Mouse (Mus musculus) adrenal gland, postnatal 10 days (tissue): ENCODE measurements at regions not wholly inside any gene's neighbourhood (a gene's known extent, or its start where the extent isn't known, plus 50 kb on each side); places are given as distances from the start of the nearest gene placed in this dataset.

Experiments
- DNase-seq: peaks from one replicate; pipeline ENCODE4 v3.0.0; 2021; ENCODE audit warnings: mixed read lengths

GRCm38 (mm10) chr6:52429204-52429552, 115.9 kb downstream of the Evx1 start:
- DNase-seq = peak; percentile 49

GRCm38 (mm10) chr6:52433234-52433633, 119.9 kb downstream of the Evx1 start:
- DNase-seq = no peak

- DNase-seq = no peak
Observed at GRCm38 (mm10) chr6:52434771-52435170, 121.5 kb downstream of the Evx1 start.

GRCm38 (mm10) chr6:52435358-52435757, 122.1 kb downstream of the Evx1 start:
- DNase-seq = no peak

DNA sequence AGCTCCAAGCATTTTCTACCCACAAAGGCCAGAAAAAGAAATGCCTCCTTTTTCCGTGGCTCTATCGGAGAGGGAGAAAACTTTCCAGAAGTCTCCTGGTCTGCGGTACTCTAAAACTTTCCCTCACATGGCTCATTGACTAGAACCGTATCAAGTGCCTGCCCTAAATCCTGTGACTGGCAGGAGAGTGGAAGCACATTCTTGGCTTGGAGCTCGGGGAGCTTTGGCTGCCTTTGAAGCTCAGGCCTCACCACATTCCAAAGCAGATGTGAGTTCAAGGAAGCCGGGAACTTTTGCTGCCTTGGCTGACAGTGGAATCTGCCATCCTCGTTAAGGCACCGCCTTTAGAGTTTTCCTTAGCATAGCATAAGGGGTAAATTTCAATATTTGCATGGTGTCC, 125.1 kb downstream of the Evx1 start:
- peak; percentile 37 for DNase-seq

DNA sequence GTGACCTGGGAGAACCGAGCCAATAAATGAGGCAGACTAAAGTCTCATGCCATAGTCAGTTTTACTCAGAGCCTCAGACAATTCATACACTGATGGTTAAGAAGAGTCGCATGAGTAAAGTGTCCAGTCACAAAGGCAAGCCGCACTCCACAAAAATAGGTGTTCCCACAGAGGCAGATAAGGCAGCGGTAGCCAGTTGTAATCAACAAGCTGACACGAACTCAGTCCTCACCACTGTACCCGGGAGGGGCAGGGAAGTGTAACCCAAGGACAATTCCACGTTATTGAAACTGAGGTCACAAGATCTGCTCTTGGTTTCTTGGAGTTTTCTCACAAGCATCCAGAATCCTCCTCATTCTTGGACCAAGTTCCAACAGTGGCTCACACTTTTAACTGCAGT, 125.9 kb downstream of the Evx1 start:
- DNase-seq = no peak

DNA sequence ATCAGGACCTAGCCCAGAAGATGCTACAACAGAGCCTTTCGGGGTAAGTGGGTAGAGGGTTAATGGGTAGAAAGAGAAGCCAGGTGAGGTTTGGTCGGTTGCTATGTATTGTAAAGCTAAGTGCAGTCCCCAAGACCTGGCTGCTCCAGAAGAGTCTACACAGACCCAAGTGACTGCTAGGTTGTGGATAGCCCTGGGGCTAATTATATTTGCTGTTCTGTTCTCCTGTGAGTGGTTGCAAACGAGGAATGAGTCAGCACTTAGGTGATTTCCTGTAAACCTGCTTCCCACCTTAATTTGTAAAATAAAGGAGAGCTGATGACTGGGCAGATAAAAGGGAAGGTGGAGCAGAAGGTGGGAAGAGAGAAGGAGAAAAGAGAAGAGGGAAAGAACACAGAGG, 126.9 kb downstream of the Evx1 start:
- no peak for DNase-seq

GRCm38 (mm10) chr6:52443112-52443984, 130.1 kb downstream of the Evx1 start:
- no peak for DNase-seq

- DNase-seq = no peak
Observed at GRCm38 (mm10) chr6:52458828-52459227, 145.5 kb downstream of the Evx1 start.

GRCm38 (mm10) chr6:52461186-52461585, 147.9 kb downstream of the Evx1 start:
- no peak for DNase-seq

GRCm38 (mm10) chr6:52463369-52463768, 150.1 kb downstream of the Evx1 start:
- no peak for DNase-seq

- DNase-seq = no peak
Observed at GRCm38 (mm10) chr6:52464571-52464970, 151.3 kb downstream of the Evx1 start.

- DNase-seq = no peak
Observed at GRCm38 (mm10) chr6:52465834-52466525, 152.7 kb downstream of the Evx1 start.

- DNase-seq = no peak
Observed at GRCm38 (mm10) chr6:52470831-52471230, 157.5 kb downstream of the Evx1 start.

- no peak for DNase-seq
Observed at GRCm38 (mm10) chr6:52471384-52471957, 158.2 kb downstream of the Evx1 start.

GRCm38 (mm10) chr6:52472008-52472407, 158.7 kb downstream of the Evx1 start:
- DNase-seq = no peak

DNA sequence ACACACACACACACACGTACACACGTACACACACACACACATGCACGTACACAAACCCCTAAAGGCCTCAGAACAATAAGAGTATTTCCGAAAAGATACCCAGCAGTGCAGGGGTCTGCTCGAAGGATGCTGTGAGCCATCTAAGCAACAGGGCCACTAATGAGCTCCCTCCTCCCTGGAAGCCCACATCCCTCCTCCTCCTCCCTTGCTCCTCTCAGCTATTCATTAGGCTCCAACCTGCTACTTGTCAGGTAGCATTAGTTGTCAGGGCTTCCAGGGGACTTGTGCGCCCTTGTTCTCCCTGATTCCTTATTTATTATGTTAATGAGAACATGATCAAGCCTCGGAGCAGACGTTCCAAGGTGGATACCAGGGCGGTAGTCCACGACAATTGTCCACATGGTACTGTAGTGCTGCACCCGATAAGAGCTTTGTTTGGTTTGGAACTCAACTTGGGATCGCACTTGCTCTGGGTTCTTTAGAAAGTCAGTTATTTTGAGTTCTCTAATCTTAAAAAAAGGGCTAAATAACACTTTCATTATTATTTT, 159.8 kb downstream of the Evx1 start:
- no peak for DNase-seq

DNA sequence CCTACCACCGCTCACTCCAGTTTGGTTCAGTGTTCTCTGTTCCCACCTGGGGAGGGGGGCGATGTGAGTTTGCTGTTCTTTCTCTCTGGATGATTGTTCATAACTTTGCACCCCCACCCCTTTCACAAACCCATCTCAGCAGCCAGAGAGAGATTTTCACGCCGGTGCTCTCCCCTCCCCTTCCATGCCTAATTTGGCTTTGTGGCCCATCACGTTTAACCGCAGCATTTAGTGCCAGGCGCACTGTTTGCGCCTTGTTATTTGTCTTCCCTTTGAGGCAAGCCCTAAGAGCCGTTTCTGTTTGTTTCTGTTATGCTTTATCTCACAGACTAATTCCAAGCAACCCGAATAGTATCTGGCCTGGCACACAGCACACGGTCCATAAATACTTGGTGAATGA, 160.6 kb downstream of the Evx1 start:
- no peak for DNase-seq

DNA sequence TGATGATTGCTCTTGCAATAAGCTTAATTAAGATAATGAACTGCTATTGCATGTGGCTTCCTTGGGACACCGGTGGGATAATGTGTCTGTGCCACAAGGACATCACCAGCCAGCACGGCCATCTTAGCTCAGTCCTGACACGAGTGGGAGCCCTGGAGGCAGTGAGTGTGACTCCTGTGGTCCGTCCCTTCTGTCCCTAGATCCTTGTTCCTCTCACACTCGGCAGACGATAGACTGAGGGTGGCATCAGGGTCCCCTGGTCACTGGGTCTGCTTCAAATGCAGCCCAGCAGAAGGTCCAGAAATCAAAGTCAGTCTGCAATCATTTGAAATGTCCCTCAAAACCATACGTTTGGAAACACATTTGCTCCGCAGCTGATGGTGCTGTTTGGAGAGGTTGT, 162.4 kb downstream of the Evx1 start:
- DNase-seq = no peak

DNA sequence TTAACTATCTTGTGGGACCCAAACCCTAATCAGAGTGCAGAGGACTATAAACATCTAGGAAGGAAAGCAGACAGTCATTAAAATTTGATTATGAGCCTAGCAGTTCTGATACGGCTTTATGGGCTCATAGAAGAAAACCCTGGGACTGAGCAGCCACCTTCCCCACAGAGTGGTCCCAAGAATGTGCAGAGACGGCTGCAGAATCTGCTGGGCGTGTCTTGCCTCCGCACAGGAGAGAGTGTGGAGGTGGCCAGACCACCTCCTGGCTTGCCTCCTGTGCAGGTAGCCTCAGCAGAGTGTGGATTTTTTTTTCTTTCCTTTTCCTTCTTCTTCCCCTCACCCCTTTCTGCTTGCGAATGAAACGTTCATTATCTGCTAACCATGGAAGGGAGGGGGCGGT, 163.3 kb downstream of the Hibadh start:
- no peak for DNase-seq

- no peak for DNase-seq
Observed at GRCm38 (mm10) chr6:52477380-52477779, 162.8 kb downstream of the Hibadh start.

GRCm38 (mm10) chr6:52478624-52479023, 161.6 kb downstream of the Hibadh start:
- DNase-seq = no peak

DNA sequence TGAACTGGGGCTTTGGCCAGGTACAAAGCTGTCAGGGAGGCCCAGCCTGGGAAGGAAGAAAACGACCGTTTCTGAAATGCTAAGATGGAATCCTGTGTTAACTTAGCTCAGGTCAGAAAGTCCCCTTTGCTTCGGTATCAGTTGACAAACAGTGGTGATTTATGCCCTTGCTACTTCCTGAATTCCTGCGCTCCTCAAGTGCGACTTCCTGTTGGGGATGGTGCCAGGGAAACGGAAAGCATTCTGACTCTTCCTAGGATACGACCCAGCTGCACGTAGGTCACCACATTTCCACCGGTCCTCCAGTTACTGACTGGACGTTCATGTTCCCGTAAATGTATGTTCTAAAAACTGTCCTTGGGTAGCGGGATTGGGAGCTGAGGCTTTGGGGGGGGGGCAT, 161.0 kb downstream of the Hibadh start:
- peak; percentile 42 for DNase-seq
